Mouse (Mus musculus) C2C12 (cell line): ENCODE data around the gene Mbd3.

ENCODE experiments used
- CEBPB ChIP-seq: IDR thresholded peaks from one replicate; pipeline ENCODE4 v1.6.1; 2011; ENCODE audit warnings: low read depth, mild to moderate bottlenecking, control low read depth, moderate library complexity
- CTCF ChIP-seq: IDR thresholded peaks from one replicate; pipeline ENCODE4 v1.5.1; 2011; ENCODE audit not compliant: control insufficient read depth, insufficient read depth, insufficient read length
- FOSL1 ChIP-seq: IDR thresholded peaks from one replicate; pipeline ENCODE4 v1.8.0; 2011; ENCODE audit warnings: mild to moderate bottlenecking, low read length; ENCODE audit not compliant: poor library complexity, insufficient read depth, severe bottlenecking
- MAX ChIP-seq: IDR thresholded peaks from one replicate; pipeline ENCODE4 v1.6.1; 2011; ENCODE audit warnings: mild to moderate bottlenecking, control low read depth
- MYOG ChIP-seq: IDR thresholded peaks from one replicate; pipeline ENCODE4 v1.6.1; 2011; ENCODE audit not compliant: control insufficient read depth, insufficient read length; ENCODE audit errors: extremely low read depth
- USF1 ChIP-seq: IDR thresholded peaks from one replicate; pipeline ENCODE4 v1.6.1; 2011; ENCODE audit warnings: low read depth, mild to moderate bottlenecking, control low read depth, moderate library complexity

DNA sequence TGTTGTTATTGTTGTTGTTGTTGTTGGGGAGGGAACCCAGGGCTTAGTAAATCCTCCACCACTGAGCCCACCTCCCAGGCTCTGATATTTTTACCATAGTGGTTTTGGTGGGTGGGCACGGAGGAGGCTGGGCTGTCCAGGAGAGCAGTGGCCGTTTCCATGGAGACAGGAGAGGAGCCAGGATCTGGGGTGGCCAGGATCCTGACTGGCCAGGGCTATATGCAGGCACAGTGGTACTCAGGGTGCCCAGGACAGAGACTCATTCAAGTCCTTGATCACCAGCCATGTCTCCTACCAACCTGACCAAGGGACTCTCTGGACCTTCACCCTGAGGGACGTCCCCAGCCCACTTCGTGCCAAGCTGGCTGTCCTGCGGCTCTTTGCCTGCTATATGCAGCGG, 35.6 kb downstream of the Mbd3 start:
- TF ChIP-seq CTCF (no peak), MYOG (no peak), CEBPB (no peak), MAX (no peak), USF1 (no peak), FOSL1 (no peak)
